Mouse (Mus musculus) ovary, adult 10 weeks (tissue): ENCODE data around the gene Snap91. TPM values are rescaled to one million over a fixed set of nuclear protein-coding genes. Genes with fewer than 3 reads are reported as not detected.

Experiments used
- polyA plus RNA-seq: library from polyadenylated mRNA; stranded (reverse); fragments of 350-450 nt; fragmentation: Illumina TruSeq; extraction: RNeasy Lipid Tissue Mini Kit (QIAGEN cat#74804); gene quantifications from one replicate; pipeline ENCODE4 v1.2.3, GENCODE M21; 2014

Snap91 gene
- 2.3 TPM for polyA plus RNA-seq

GRCm38 (mm10) chr9:86880113-86880972, at the start of gene Snap91:
Snap91 (minus strand) TSS chr9:86880654.

GRCm38 (mm10) chr9:86742959-86743911, 137.2 kb downstream of the Snap91 start, which contains the start of gene Prss35:
Prss35 (plus strand) TSS chr9:86743649.

Other genes starting within 250 kb of the Snap91 start
- 1,214 TPM for gene Me1, start 184.7 kb downstream of the Snap91 start, polyA plus RNA-seq
- 861 TPM for gene Prss35, start 137.0 kb downstream of the Snap91 start, polyA plus RNA-seq
- not detected for gene Ripply2, start 134.9 kb upstream of the Snap91 start, polyA plus RNA-seq
- 111 TPM for gene Cyb5r4, start 141.4 kb upstream of the Snap91 start, polyA plus RNA-seq